Mouse (Mus musculus) kidney, postnatal 25 days (tissue): ENCODE results near the gene Top3b.
"Not testable (repeated sequence)": the region's sequence is repeated elsewhere in the genome, so short reads cannot be mapped to it uniquely, and the experiment has no call there.

Experiments
- DNase-seq, 2 experiments: peaks; one replicate each; pipeline ENCODE4 v3.0.0; 2021; ENCODE audit warnings: mixed read lengths in 2 of 2

Top3b gene

DNA sequence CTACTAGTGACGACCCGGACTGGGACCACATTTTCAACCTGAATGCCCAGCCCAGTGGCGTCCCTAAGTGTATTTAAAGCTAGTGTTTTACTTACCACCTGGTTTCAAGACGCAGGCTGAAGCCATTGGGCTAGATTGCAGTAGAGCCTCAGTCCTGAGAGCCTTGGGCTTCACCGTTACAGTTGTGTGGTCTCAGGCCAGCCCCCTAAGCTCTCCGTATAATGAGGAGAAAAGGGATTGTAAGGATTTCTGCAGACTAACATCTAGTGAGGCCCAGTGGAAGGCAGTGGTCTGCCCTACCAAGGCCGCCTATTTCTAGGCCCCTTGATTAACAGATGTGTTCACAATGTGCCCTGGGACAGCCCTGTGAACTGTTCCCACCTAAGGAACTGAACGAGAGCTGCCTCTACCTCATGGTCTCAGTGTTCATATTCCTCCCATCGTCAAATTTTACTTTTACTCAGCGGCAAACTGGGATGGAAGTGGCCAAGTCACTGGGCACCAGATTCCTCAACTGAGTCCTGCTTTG lies 26.6 kb downstream of the Top3b start:
- DNase-seq, result no peak

DNA sequence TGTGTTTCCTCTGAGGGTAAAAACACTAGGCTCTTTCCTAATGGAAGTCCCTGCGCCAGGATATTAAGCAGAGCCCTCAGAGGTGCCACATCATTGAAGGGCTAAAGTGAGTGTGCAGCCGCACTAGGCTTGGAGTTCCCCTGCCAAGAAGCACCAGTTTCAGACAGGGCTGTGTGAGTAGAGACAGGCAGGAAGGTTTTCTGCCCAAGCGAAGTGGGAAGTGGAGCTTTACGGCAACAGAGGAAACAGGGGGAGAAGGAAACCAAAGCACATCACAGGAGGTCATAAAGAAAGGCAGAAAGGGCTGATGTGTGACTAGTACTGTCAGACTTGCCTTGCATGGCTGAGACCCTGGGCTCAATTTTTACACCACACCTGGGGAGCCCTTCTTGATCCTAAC lies 31.8 kb downstream of the Top3b start:
- DNase-seq, result no peak

DNA sequence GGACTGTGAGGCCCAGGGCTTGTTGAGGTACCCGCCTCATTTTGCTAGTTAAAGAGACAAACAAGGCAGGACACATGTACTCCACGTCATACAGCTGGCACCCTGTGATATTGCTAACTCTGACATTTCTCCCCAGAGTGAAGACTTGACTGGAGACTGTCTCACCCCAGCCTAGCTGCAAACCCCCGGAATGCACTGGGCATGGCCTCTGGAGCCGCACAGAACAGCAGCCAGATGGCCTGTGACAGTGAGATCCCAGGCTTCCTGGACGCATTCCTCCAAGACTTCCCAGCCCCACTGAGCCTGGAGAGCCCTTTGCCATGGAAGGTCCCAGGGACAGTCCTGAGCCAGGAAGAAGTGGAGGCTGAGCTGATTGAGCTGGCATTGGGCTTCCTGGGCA lies 32.7 kb downstream of the Top3b start:
- DNase-seq, result no peak

DNA sequence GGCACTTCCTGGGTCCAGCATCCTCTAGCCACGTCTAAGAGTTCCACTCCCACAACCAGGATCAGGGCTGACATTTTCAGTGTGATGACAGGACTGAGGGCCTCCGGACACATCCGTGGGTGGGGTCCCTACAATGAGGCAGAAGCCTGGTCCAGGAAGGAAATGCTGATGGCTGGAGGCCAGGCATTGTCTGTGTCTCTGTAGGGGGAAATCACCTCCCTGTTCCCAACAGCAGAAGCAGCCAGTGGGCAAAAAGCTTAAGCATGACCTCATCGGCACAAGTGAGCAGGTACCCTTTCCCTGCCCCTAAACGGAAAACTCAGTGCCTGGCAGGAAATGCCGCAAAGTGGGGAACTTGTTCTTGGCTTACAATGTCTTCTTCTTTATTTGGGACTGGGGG lies 37.3 kb downstream of the Top3b start:
- peak; percentile 86 to 94 for DNase-seq

DNA sequence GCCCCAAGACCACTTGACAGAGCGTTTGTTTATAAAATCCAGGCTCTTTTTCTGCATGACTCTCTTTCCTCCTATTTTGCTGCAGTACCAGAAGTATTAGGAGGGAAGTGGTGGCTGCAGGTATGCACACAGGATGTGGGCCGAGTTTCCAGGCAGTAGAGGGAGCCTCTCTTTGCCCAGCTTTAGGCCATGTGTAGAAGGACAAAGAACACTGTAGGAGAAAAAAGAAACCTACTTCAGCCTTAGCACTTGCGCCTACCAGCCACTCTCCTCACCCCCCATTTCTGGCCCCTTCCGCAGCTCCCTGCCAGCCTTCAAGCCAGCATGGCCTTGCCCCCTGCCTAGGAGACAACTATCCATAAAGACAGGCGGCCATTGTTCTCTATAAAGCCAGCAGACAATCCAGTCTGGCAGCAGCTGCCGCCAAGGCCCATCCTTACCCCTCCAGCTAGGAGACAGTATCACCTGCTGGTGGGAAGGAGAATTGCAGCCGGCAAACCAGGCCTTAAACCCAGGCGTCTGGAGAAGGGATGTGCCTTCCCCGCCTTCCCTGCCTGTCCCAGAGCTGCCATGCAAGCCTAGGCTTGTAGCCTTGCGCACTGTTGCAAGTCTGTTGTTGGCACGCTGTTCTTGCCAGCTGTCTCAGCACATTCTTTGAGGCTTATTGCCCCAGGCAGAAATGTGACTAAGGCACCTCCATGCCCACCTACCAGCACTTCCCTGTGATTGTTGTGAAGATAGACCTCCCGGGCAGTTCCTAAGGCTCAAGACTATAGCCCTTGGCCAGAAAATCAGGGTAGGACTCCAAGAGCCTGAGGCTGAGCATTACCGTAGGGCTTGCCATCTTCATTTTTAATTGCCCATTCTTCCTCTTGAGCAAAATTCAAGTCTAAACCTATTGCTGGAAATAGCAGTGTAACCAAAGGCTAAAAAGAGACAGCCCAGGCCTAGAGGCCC lies 41.4 kb downstream of the Top3b start:
- peak; percentile 82 to 84 for DNase-seq

DNA sequence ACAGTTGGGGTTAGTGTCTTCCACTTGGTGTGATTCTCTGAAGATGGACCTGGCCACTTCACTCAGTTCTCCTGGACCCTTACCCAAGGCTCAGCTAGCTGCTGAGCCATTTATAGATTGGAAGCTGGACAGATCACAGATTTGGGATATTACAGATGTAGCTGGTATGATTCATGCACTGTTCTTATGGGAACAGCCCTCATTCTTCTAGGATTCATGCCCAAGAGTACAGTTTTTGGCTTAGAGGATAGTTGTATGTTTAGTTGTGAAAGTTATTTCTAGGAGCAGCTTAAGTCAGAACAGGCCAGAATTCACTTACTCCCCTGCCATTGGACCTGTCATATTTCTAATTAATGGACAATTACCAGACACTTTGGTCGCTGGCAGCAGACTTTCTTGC lies 42.9 kb downstream of the Top3b start:
- no peak for DNase-seq

DNA sequence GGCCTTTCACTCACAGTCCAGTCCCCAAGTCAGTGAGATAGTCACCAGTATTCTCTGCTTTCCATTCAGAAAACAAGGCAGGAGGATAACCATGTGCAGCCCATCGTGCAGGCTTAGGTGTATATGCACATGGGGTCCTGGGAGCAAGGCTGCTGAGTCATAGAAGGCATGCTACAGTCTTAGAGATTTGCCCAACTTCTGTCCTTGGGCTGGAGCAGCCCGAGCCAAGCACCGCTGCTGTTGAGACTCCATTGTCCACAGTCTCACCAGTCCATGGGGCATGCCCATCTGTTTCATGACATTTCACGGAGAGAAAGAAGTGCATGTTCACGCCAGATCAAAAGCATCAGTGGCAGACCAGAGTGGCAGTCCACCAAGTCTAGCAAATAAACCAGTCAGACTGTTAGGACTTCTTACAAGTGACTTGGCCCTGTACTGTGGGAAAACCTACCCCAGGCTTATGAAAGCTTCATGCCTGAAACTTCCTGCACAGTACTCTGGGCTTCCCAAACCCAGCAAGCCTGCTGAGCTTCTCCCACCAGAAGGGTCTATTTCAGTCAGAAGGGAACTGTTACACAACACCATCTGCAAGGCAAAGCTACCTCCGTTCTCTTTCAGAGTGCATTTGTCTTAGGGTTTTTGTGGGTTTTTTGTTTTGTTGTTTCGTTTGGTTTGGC lies 48.0 kb downstream of the Top3b start:
- no peak for DNase-seq

DNA sequence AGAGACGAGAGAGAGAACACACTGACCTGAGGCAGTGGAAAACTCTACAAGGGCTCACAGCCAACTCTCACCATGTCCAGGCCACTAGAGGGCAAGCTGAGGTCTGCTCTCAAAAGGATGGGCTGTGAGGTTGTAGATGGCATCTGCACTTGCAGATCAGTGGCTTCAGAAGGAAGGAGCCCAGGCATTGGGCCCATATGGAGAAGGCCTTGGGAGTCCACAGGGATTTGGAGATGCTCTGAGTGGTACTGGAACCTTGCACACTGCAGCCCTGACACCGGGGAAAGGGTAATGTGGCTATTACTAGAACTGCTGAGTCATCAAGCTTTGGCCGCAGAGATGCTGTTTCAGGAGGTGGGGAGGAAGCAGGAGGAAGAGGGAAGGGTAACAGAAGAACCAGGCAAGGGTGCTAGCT lies 50.5 kb downstream of the Top3b start:
- peak; percentile 51 to 61 for DNase-seq

DNA sequence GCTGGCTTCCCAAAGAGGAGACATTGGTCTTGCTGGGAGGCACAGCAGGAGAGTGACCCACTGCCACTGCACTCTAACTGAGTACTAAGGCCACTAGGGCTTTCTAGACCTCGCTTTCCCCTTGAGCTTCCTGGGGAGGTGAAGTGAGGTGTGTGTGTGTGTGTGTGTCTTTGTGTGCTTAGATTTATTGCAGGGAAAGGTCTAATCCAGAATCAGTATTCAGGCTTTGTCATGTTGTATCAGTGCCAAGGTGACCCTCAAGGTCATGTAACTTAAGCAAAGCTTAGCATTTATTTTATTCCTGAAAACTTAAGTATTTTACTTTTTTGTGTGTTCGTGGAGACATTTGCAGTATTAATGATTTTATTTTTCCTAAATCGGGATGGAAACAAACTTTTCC lies 53.9 kb downstream of the Top3b start:
- DNase-seq, result no peak

DNA sequence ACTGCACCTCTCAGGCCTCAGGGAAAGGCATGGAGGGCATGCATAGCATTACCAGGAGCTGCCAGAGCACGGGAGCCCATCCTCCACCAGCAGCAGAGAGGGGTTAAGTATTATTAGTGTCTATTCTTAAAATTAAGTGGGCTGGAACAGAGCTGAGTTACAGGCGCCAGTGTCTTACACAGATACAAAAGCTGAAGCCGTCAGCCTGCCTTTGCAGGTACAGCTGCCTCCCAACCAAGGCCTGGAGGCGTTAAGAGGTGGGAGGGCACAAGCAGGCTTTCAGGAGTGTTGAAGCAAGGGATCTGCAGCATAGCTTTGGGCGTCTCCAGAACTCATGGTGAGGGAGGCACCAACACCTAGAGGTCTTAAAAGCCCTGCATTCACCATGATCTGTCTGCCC lies 56.0 kb downstream of the Top3b start:
- DNase-seq, result no peak

DNA sequence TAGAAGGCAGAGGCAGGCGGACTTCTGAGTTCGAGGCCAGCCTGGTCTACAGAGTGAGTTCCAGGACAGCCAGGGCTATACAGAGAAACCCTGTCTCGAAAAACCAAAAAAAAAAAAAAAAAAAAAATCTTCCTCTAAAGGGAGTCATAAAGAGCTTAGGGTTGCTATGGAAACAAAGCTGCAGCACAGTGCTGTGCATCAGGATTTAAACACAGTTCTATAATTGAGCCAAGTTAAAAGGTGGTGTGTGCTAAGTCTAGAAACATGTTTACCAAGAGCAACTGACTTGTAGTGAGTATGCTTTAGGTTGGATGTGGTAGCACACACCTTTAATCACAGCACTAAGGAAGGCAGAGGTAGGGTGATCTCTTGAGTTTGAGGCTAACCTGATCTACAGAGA lies 58.4 kb downstream of the Top3b start:
- DNase-seq, result not testable (repeated sequence)

DNA sequence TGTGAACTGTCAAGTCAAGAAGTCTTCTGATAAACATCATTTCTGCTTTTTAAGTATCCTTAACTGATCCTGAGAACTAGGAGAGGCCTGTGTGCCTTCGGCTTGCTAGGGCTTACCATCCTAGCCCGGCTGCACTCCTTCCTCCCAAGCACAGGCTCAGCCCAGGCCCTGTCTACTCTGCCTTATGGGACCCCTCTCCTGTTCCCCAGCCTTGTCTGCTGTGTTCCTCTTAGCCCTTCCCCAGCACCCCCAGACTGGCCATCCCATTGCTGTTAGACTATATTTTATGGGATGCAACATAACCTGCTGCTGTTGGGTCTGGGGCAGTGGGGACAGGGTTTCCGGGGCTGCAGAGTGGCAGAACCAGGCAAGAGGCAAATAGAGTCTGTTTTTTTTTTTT lies 59.8 kb downstream of the Top3b start:
- no peak for DNase-seq

DNA sequence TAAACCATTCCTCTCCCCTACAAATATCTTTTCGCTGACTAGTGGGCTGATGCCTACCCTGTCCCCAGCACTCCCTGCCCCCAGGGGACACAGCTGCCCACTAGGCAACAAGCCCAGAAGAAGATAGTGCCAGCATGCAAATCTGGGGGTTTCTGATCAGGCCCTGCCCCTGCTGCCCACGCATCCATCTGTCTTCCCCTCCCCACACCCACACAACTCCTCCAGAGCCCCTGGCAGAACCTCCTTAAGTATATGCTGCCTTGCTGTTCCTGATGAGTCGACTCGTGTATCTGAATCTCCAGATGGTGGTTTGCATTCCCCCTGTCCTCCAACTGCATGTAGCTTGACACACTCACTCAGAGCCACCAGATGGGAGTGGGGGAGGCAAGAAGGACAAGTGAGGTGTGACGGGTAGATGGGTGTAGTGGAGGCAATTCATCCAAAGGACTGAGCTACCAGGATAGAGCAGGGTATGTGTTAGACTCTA lies 60.3 kb downstream of the Top3b start:
- DNase-seq, result no peak

DNA sequence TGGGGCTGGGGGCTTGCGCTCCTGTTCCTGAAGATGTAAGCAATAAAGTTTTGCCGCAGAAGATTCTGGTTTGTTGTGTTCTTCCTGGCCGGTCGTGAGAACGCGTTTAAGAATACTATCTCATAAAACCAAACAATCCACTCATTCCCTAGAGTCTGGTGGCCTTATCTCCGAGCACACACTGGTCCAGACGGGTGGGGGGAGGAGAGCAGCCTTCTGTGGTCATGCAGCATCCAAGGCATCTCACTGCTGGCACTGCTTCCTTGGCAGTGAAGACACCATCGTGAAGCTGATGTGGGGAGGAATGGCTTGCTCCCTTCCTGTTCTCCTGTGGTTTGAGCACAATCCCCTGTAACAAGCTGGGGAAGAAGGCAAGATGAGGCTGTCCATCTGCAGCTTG lies 69.0 kb downstream of the Top3b start:
- no peak for DNase-seq

DNA sequence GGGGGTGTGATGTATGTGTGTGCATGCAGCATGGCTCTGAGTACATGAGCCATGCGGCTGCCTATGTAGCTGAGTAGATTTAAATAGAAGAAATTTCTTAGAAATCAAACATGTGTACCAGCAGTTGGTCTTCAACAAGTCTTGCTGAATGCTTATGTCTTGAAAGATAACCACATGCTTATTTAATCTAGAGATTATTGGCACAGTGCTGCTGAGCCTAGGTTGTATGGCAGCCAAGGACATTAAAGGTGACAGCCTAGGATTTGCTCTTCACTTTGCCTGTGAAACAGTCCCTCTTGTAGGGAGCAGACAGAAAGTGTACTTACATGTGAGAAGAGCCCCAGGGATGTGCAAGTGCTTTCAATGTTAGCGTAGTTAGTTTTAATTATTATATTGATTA lies 70.5 kb downstream of the Top3b start:
- DNase-seq, result no peak
